Mouse (Mus musculus): ENCODE data around the gene Uxt. TPM values are rescaled to one million over a fixed set of nuclear protein-coding genes. Genes with fewer than 3 reads are reported as not detected.

Uxt gene
- 10 to 100 TPM; 46.3 to 62.6 TPM for polyA plus RNA-seq (2017; shearing (Covaris generic))

GRCm38 (mm10) chrX:20961477-20962378 is at the start of gene Uxt:
TSS of gene Uxt (minus strand) at chrX:20962017.

DNA sequence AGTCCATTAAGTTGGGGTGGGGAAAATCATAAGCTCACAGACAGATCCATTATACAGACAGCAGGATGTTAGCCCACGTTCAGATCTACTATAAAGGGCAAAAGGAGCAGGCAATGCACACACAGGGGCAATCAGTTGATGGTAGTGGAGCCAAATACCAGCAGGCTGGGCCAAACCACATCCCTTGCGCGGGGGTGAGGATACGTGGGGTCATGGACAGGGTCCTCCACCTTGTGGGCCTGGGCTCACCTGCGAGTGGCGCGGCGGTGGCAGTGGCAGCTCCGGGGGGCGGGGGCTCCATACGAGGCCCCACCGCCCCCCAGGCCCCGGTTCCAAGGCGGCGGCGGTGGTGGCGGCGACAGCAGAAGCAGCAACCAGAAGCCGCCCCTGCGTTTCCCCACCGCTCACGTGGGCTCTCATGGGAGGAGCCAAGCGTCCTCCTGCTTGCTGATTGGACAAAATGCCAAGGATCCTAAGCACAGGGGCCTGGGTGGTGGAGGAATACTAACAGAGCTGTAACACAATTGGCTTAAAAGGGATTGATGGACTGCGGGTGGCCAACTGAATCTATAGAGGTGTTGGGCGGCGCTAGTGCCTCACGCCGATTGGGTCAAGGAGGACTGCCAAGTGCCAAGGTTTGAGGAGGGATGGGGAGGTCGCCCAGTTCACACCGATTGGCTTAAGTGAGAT is 11.5 kb downstream of the Uxt start, which contains the start of gene Elk1:
Elk1 (minus strand) TSS at position 418 of the 690 bp plus-strand sequence.

DNA sequence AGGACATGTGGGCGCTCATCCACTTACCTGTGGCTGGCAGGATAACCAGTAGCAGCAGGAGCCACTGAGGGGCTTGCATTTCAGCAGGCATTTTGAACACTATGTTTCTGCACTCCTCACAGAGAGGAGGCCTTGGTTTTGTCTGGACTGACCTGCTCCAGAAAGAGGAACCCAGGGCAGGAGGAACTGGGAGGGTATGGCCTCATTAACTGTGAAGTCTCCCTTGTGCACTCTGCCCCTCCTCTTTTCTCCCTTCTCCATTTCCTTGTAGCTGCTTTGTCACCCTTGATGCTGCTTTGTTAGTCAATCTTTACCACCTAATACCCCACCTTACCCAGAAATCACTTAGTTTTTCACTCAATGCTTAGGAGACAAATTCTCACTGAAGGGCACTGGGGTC is 30.5 kb downstream of the Uxt start, which contains the start of gene Cfp:
Cfp (minus strand) TSS at position 192 of the 400 bp plus-strand sequence.

DNA sequence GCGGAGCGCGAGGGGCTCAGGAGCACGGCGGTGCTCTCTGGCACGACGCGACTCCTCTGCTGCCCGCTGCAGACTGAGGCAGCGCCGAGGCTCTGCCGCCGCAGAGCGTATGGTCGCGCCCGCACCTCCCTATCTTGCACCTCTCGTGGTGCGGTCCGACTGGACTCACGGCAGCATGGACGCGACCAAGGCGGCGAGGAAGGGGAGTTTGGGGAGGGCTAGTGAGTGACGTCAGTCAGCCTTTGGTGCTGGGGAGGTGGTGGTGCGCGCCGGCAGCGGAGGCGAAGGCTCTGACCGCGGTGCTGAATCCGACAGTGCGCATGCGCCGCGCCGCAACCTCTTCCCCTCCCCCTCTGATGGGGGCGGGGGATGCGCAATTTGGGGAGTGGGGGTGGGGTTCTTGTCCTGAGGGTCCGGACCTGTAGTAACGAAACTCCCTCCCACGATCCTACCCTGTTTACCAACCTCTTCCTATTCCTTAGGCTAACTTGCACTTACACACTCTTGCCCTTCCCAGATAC is 40.9 kb downstream of the Uxt start, which contains the start of gene Syn1:
Syn1 (minus strand) TSS at position 161 of the 521 bp plus-strand sequence.

Other genes starting within 250 kb of the Uxt start
- 100 to 1,000 TPM; 133 to 139 TPM for gene Araf, start 164.2 kb downstream of the Uxt start, polyA plus RNA-seq (2017; shearing (Covaris generic))
- 1 to 10 TPM in 1 of 2 experiments, not detected in 1; 1.5 TPM for gene Timp1, start 91.9 kb downstream of the Uxt start, polyA plus RNA-seq (2017; shearing (Covaris generic))
- under 1 TPM; 0.32 to 0.33 TPM for gene Syn1, start 41.0 kb downstream of the Uxt start, polyA plus RNA-seq (2017; shearing (Covaris generic))
- gene Cfp, start 30.5 kb downstream of the Uxt start, polyA plus RNA-seq (2017; shearing (Covaris generic)): 10 to 100 TPM in 1 of 2 experiments, 1 to 10 TPM in 1; 6.3 to 19.2 TPM
- gene Elk1, start 11.4 kb downstream of the Uxt start, polyA plus RNA-seq (2017; shearing (Covaris generic)): 1 to 10 TPM; 6.4 to 8.5 TPM
- gene Zfp182, start 100.3 kb upstream of the Uxt start, polyA plus RNA-seq (2017; shearing (Covaris generic)): 10 to 100 TPM; 10.3 to 14.3 TPM
- gene Spaca5, start 106.4 kb upstream of the Uxt start, polyA plus RNA-seq (2017; shearing (Covaris generic)): not detected
- gene Zfp300, start 127.5 kb upstream of the Uxt start, polyA plus RNA-seq (2017; shearing (Covaris generic)): 1 to 10 TPM; 1.2 to 3.2 TPM
- not detected for gene Ssxa1, start 153.8 kb upstream of the Uxt start, polyA plus RNA-seq (2017; shearing (Covaris generic))
- not detected for gene Gm21876, start 213.6 kb upstream of the Uxt start, polyA plus RNA-seq (2017; shearing (Covaris generic))

Measured in activated CD4-positive, CD25-positive, alpha-beta regulatory T cell (primary cell).